Mouse (Mus musculus): ENCODE results near the gene Gm21985.
"Not testable (repeated sequence)": the region's sequence is repeated elsewhere in the genome, so short reads cannot be mapped to it uniquely, and the experiment has no call there.

Gm21985 gene

DNA sequence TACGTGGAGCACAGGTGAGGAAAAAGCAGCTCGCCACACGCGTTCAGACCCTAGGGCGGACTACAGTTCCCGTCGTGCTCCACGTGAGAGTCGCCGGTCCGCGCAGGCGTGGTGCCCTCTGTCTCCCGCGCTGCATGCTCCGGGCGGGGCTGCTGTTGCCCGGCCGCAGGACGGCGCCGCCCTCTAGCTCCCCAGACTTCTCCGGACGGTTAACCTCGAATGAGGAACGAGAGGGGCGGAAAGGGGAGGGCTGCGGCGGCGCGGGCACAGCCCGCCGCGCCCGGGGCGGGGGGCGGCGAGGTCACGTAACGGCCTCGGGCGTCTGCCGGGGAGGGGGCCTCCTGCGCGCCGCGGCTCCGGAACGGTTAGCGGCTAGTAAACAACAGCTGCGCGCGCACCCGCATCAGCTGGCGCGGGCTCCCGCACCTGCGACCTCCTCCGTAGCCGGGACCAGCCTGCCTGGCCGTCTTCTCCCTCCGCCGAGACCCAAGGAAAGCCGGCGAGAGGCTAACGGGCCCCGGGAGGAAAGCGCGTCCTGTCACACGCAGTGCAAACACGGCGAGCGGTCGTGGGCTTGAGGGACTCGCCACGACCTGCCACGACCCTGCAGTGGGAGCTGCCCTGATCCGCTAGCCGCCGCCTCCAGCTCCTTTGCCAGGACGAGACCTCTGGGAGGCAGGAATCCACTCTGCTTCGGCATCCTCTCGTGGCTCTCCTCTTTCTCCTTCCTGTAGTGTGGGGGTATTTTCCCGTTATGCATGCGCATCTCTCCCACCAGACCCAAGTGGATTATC, 469 bp upstream of the Gm21985 start, which contains the start of gene Slc12a6:
TSS of gene Slc12a6 (plus strand) at position 378 of the 794 bp plus-strand sequence.
- peak; percentile 93 to 94 for DNase-seq

DNA sequence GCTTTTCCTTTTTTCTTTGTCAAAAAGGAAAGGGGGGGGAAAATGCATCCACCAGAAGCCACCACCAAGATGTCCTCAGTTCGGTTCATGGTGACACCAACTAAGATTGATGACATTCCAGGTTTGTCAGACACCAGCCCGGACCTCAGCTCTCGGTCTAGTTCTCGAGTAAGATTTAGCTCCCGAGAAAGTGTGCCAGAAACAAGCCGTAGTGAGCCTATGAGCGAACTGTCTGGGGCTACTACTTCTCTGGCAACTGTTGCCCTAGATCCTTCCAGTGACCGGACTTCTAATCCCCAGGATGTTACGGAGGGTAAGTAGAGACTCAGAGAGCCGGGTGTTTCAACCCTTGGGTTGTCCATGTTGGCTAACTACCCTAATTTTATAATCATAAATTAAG, 666 bp downstream of the Gm21985 start:
- no peak for DNase-seq

GRCm38 (mm10) chr2:112267547-112268269, 1.6 kb downstream of the Gm21985 start:
- no peak for DNase-seq

DNA sequence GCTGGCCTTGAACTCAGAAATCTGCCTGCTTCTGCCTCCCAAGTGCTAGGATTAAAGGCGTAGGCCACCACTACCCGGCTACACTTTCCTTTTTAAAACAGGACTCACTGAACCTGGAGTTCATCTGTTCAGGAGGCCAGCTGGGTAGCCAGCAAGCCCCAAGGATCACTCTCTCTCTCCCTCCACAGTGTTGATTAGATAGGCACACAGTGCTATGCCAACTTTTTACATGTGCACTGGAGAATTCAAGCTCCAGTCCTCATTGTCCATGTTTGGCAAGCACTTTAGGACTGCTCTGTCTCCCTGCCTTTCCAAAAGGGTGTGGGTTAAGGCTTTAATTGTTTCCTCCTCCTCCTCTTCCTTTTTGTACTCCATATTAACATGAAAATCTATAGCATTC, 3.9 kb downstream of the Gm21985 start:
- no peak for DNase-seq

GRCm38 (mm10) chr2:112272909-112273308, 6.8 kb downstream of the Gm21985 start:
- no peak for DNase-seq

- DNase-seq: no peak
These were observed 7.4 kb downstream of the Gm21985 start for GRCm38 (mm10) chr2:112273474-112273873.

DNA sequence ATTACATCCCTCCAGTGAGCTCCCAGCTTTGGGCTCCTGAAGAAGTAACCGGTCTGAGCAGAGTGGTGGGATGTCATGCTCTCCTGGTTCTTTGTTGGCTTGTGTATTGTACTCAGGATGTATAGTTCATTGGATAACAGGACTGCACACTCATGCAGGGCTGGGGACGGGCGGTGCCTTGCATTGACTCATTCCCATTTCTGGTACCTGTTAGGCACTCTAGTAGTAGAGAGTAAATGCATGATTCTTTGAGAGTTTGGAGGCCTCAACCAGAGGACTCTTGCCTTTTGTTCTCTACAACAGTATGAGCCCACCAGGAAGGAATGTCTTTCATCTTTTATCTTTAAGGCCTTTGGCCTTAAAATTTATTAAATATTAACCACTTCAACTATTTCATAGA, 10.8 kb downstream of the Gm21985 start:
- no peak for DNase-seq

DNA sequence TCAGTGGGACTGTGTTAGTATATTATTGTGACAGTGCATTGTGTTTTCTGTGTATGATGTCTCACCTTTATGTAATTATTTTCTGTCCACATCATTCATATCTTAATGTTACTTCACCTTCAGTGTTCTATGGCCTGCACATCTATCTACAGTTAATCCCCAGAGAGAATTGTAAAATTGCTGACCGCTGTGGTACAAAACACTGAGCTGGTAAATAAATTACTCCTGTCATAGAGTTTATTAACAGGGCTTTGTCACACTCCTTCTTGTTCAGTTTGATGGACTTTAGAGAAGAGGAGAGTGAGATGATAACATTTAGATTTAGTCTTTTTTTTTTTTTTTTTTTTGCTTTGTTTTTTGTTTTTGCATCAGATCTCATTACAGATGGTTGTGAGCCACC, 16.7 kb downstream of the Gm21985 start:
- DNase-seq: peak in 1 of 2 experiments; percentile 33

DNA sequence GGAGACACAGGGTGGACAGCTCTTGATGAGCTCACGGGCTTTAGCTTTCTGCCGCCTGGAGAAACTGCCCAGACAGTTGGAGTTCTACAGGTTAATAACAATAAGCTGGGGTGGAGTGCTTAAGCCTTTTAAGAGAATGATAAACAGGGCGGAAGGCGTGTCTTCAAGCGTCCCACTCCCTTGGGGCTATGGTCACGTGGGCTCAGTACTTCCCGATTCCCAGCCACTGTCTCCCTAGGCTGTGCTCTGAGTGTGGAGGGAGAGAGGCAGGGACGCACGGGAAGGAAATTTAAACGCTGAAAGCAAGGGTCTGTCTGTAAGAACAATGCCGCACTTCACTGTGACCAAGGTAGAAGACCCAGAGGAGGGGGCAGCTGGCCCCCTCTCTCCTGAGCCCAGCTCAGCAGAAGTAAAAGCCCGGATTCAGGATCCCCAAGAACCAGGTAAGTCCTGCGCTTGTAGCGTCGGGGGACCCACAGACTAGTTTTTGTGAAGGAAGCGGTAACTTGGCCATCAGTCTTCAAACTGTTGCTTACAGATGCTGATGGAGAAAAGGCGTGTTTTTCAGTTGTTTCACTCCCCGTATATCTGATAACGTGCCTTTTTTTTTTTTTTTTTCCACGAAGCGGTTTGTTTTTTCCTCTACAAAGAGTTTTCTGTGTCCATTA, 18.4 kb downstream of the Gm21985 start:
- peak; percentile 81 to 82 for DNase-seq

DNA sequence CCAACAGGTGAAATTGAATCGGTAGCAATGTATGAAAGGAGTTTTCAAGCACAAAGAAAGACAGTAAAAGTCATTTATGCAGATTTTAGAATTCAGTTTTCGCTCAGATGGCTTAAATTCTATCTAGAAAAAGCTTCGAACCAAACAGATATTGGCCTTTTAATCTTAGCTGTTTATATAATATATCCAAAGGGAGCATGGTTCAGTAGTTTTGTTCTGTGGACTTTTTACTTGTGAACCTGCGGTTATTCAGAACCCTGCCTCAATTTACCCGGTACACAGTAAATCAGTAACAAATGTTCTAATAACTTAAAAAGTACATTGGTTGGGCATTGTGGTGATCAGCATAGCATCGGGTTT, 18.9 kb downstream of the Gm21985 start:
- no peak for DNase-seq

DNA sequence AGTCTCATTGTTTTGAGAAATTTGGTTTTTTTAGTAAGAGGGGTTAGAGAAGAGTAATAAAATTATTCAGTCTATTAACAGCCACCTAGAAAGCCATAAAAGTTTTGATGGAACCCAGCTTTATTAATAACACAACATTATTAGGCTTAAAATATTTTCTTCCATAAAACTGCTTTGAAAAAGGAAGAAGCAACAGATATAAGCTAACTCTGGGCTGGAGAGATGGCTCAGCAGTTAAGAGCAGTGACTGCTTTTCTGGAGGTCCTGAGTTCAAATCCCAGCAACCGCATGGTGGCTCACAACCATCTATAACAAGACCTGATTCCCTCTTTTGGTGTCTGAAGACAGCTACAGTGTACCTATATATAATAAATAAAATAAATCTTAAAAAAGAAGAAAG, 19.9 kb downstream of the Gm21985 start:
- DNase-seq: not testable (repeated sequence)

GRCm38 (mm10) chr2:112287059-112287458, 20.9 kb downstream of the Gm21985 start:
- no peak for DNase-seq

DNA sequence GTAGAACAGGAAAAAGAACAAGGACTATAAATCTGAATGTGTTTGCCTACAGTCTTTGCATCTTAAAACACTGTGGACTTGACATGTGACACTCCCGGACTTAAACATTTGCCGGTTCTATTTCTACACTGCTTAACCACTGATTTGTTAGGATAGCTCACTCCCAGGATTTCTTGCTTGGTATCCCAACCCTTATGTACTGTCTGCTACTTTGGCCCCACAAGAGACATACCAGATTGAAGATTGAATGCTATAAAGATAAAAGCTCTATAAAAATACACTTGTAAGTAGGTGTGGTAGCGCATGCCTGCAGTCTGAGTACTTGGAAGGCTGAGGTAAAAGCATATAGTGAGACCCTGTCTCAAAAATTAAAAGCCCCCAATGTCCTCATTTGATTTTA, 23.4 kb downstream of the Gm21985 start:
- no peak for DNase-seq

- DNase-seq: no peak
These were observed 26.7 kb downstream of the Gm21985 start for GRCm38 (mm10) chr2:112292823-112293222.

GRCm38 (mm10) chr2:112296211-112296610, 30.1 kb downstream of the Gm21985 start:
- DNase-seq: no peak

DNA sequence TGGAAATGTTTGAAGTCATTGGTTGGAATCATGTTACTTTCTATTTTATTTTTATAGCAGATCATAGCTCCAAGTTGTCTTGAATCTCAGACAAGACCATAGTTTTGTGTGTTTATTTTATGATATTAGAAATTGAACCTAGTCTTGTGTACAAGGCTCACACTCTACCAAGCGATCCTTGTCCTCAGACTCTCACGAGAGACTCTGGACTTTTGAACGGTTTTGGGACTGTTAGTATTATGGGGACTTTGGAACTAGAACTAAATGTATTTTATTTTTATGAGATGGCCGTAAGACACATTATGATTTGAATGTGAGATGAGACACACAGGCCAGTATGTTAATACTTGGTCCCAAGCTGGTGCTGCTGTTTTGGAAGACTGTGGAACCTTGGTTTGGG, 32.1 kb downstream of the Gm21985 start:
- DNase-seq: no peak

- DNase-seq: no peak
These were observed 42.6 kb downstream of the Gm21985 start for GRCm38 (mm10) chr2:112308671-112309070.

- peak; percentile 12 to 22 for DNase-seq
These were observed 43.1 kb downstream of the Gm21985 start for GRCm38 (mm10) chr2:112309161-112309600.

- DNase-seq: no peak
These were observed 49.5 kb downstream of the Gm21985 start for GRCm38 (mm10) chr2:112315638-112316037.

DNA sequence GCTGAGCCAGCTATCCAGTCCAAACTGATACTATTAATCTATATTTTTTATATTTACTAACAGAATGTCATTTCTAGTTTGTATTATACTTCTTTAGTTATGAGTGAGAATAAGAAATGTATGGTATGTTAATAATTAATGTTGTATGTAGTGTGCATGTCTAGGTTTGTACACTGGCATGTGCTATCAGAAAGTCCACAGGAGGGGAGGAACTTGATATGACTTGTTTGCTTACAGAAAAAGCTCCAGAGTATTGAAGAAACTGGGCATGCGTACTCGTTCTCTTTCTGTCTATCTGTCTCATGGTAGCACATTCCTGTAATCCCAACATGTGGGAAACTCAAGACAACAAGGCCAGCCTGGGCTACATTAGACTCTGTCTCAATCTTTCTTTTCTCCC, 52.1 kb downstream of the Gm21985 start:
- no peak for DNase-seq

GRCm38 (mm10) chr2:112318905-112319304, 52.8 kb downstream of the Gm21985 start:
- no peak for DNase-seq

DNA sequence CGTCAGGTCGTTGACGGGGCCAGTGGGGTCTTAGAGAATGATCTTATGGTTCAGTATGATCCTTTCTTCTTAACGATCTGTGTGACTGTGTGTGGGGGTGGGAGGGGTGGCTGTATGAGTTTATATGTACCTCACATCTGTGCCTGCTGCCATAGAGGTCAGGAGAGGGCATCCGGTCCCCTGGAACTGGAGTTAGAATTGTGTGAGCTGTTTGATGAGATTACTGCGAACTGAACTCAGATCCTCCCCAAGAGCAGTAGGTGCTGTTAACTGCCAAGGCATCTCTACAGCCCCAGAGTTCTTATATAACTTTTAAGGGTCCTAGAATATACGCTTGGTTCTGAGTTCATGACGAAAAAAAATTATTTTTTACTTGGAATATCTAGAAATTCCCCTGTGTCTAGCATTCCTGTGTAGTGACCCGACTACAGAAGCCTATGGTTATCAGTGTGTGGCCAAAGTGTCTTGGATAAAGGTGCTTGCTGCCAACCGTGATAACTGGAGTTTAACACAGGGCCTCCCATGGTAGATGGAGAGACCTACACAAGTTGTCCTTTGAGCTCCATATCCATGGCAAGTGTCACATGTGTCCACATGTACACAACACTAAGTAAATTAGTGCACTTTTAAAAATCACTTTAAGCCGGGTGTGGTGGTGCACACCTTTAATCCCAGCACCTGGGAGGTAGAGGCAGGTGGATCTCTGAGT, 62.1 kb downstream of the Gm21985 start:
- DNase-seq: no peak
